Mouse (Mus musculus) hematopoietic stem cell, adult 5-6 weeks (primary cell): ENCODE measurements at regions not wholly inside any gene's neighbourhood (a gene's known extent, or its start where the extent isn't known, plus 50 kb on each side); places are given as distances from the start of the nearest gene placed in this dataset.
A peak's percentile ranks its signal among the peaks of the same experiment; 100 is the strongest.

Experiments
- ATAC-seq, 2 experiments: fragments of 125-278 bp in 1 of 2; replicated peaks in 1 of 2; 2 replicates each; pipeline ENCODE4 v1.8.0; 2016 to 2017; ENCODE audit warnings: inconsistent platforms in 2 of 2, mild to moderate bottlenecking in 2 of 2, moderate number of reproducible peaks in 2 of 2, low read depth in 1 of 2, moderate TSS enrichment in 1 of 2; ENCODE audit not compliant: low FRiP score in 2 of 2, poor library complexity in 2 of 2, severe bottlenecking in 2 of 2, insufficient read depth in 1 of 2, low TSS enrichment in 1 of 2

DNA sequence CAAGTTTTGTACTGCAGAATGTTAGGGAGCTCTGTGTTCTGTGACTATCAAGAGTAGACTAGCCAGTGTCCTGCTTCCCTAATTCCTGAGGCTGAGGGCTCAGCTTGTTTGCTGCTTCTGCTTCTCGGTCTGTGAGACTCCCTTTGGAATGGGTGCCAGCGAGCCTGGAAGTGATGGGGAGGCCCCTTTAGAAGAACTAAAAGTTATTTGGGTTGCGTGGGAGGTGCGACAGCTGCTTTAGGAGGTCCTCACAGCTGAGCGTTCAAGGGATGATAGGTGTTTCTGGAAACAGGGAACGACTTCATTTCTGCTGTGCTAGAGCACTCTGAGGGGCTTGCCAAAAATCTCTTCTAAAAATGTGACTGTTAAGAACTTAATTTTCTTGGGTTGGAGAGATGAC lies 305.7 kb downstream of the Foxo1 start:
- ATAC-seq = no peak

DNA sequence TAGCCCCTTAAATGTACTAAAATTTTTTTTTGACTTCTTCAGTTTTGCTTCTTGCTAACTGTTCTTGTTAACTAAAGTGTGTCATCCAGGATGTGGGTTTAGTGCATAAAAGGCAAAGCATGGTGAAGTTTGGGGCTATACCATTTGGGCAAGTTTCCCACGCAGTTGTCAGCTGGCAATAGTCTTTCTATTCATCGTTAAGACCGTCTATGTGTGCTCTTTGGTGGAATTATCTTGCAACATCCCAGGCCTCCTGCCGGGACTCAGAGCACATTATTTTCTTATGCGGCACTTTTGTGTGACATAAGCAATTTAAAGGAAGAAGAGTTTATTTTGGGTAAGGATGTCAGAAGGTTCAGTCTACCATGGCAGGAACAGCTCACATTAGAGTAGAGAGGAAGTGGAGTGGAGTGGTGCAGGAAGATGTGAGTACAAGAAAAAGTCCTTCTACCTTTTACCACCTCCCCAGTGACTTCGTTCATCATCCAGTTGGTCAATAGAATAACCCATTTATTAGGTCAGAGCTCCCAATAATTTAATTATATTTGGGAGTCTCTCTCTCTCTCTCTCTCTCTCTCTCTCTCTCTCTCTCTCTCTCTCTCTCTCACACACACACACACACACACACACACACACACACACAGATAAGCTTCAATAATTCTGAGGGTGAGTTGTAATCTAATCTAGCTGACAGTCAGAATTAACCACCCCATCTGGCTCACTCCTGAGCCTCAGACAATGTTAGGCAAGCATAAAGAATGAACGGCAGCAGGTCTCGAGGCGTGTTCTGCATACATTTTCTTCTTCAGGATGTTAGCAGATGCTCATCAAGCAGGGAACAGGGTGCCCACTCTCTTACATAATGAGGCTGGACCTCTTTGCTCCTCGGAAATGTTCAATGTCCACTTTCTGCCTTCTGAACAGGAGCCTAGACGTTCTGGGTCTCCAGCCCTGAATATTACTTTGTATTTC lies 304.7 kb downstream of the Foxo1 start:
- no peak for ATAC-seq

DNA sequence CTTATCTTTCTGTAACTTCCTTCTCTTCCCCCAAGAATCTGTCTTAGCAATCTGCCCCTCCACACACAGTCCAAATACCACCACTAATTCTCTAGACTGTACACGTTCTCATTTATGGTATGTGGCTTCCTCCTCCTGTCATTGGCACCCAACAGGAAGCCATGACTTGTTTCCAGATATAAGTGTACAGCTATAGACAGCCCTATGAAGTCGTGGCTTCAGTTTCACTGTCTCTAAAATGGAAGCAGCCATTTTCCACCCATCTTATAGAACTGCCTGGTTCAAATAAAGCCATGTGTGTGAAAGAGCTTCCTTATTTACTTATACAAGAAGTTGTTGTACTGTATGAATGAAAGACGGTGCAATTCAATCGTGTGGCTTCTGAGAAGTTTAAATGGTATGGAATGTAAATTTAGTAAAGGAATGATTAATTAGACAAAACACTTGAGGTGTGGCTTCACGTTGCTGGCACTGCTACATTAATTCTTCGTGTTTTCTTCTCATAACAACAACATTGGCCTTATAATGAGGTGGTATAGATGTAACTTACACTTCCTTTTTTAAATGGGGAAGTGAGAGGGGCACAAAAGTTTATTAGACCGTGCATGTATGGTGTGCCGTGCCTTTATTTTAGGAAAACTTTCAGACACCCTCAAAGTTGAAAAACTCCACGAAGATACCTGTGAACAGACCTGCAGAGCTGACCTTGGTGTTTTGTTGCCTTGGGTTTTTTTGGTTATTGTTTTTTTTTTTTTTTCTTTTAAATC lies 299.7 kb downstream of the Foxo1 start:
- peak; percentile 12 to 36; a peak in 1 of 4 replicates for ATAC-seq

GRCm38 (mm10) chr3:52563595-52563994 lies 295.5 kb downstream of the Foxo1 start:
- ATAC-seq = no peak

DNA sequence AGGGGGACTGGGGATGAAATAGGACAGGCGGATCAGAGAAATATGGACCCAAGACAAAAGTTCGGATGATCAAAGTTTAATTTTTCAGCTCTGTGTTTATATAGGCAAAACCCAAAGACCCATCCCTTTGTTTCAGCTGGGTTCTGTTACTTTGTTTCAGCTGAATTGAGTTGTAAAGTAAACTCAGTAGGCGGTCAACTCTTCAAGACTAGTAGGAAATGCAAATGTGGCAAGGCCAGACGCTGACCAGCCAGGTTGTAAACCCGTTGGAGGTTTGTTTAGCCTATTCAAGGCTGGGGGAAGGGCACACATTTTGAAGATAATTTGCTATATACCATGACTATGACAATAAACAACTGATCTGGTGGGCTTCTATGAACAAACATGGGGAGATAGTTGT lies 294.7 kb downstream of the Foxo1 start:
- no peak for ATAC-seq

DNA sequence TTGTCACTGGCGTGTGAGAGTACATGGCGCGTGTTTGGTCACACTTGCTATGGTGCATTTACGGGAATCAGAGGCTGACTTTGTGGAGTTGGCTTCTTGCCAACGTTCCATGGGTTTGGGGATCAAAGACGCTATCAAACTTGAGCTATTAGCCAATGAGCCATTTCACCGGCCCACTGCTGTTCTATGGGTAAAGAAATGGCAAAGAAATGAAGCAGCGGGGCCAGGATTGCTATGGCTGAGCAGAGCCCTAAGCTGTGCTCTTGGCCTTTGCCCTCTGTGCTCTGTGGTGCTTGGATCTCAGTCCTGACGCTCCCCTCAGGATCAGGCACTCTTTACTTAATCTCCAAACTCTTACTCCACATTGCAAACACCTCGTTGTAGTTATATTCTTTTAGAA lies 291.3 kb downstream of the Foxo1 start:
- no peak for ATAC-seq

- ATAC-seq = no peak
Measured at GRCm38 (mm10) chr3:52558765-52559164, 290.6 kb downstream of the Foxo1 start.

DNA sequence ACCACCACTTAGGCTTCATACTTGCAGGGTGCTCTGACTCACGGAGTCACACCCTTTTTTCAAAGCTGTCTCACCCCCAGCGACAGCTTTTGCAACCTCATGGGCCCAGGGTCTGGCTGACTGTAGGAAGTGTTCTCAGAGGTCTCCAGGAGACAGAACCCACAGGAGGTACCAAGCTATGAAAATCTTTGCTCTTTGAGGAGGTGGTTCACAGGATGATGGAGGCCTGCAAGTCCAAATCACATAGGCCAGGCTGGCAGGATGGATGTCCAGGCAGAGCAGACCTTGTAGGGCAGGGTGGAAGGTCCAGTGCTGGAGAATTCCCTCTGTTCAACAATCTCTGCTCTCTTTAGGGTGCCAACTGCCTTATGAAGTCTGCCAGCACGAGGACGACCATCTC lies 289.2 kb downstream of the Foxo1 start:
- ATAC-seq = no peak

DNA sequence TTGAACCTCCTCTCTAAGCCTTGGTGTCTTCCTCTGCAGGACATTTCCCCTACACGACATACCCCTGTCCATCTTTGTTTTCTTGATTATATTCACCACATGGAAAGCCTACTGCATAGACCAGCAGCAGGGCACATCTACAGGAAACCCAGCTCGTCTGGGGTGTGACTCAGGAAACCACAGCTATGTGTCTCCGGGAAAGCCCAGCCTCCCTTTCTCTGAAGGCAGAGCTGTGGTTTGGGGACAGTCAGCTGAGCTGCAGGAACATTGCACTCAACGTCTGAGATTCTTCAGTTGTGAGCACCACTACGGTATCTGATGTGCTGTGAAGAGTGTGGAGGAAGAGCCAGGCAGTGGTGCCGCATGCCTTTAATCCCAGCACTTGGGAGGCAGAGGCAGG lies 286.9 kb downstream of the Foxo1 start:
- peak; percentile 99 for ATAC-seq

DNA sequence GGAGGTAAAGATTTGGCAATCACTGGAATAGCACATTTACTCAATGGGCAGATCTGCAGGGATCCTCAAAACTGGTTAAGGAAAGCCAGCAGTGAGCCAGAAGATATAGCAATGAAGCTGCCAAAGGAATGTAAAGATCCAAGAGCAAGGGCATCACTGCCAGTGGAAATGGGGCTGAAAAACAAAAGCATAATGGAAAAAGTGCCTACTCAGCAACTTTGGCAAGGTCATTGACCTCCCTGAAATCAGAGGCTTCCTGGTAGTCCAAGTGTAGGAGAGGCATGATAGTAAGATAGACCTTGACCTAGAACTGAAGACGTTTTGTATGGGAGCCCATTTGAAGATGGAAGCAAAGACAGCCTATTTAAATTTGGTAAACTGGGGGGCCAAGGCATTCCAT lies 286.4 kb downstream of the Foxo1 start:
- no peak for ATAC-seq

GRCm38 (mm10) chr3:52548201-52548893 lies 280.2 kb downstream of the Foxo1 start:
- no peak for ATAC-seq

- no peak for ATAC-seq
Measured at GRCm38 (mm10) chr3:52546035-52546434, 277.9 kb downstream of the Foxo1 start.

DNA sequence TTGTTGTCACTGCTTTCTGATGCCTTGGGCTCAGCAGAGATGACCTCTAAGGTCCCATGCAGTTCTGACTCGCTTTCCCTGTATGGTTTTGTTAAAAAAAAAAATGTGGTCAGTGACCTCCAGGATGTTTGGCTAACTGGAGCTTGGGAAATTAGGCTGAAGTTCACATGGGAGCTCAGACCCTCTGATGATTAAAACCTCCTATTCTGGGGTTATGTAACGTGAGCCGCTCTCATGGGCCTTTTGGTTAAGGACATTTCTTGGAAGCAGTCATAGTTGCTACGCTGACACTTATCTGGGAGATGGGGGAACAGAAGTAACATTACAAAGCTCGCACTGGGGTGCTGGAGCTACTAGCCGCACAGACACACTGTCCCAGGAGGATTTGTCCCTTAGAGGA lies 274.9 kb downstream of the Foxo1 start:
- no peak for ATAC-seq

- ATAC-seq = no peak
Measured at GRCm38 (mm10) chr3:52540862-52541380, 272.8 kb downstream of the Foxo1 start.

DNA sequence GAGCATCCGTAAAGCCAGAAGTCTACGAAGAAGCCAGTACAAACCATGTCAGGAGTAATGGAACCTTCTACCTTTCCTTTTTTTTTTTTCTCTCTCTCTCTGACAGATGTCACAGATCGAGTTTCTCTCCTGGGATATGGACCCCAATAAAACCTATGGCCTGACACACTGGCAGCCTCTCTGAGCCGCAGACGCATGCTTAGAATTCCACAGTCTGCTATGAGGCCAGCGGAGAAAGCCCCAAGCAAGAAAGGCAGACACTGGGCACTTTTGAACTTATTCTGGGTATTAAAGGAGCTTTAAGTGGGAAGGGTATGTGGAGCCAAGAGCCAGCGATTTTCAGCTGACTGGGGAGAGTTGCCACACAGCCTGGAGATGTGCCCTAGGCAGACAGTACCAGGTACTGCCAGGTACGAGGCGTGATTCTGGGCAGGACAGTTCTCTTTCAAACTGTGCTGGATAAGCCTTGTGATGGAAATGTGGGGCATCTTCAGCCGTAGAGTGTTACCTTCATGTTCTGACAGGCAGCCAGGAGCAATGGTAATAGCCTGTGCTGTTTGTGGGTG lies 271.8 kb downstream of the Foxo1 start:
- ATAC-seq = no peak

- no peak for ATAC-seq
Measured at GRCm38 (mm10) chr3:52538306-52538705, 270.2 kb downstream of the Foxo1 start.

DNA sequence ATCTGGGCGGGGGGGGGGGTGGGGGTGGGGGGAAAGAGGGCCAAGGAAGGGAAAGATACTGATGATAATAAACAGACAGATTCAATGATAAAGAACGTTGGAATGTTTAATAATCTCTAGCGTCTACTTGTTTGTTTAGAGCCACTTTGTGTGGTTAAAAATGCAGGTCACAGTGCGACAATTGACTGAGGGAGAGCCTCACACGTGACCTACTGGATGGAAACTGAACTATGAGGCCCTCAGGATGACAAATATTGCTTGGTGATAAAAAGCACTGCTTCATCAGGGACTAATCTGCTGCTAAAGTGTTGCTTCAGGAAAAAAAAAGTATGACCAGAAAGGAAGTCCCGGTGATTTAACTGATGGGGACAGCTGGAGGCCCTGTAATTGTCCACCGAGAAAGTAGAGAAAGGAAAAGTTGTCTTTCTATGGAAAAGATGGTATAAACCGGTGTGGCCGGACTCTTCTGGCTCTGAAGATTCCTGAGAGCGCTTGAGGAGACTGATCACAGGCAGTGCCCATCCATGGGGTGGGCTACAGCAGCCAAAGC lies 269.3 kb downstream of the Foxo1 start:
- no peak for ATAC-seq
